Mouse (Mus musculus): ENCODE results near the gene Plod2.

The Plod2 gene

GRCm38 (mm10) chr9:92601551-92601950, 59.5 kb downstream of the Plod2 start:
- DNase-seq (ENCODE audit: low spot score) = no peak

DNA sequence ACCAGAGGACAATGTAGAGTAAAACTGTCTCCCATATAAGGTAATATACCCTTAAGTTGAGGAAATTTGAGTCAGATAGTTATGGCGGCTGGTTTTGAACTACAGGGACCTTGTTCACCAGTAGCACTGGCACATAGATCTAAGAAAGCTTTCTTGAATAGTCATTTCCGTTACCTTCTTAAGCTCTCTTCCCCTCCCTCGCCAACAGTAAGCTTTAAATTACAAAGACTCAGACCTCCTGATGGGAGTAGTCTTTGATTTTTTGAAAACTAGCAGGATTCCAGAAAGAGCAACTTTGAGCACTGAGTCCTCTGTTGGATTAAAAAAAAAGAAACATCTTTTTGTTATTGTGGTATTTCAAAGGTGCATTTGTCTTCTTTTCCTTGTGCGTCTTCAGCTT, 61.5 kb downstream of the Plod2 start:
- DNase-seq (ENCODE audit: low spot score) = no peak

DNA sequence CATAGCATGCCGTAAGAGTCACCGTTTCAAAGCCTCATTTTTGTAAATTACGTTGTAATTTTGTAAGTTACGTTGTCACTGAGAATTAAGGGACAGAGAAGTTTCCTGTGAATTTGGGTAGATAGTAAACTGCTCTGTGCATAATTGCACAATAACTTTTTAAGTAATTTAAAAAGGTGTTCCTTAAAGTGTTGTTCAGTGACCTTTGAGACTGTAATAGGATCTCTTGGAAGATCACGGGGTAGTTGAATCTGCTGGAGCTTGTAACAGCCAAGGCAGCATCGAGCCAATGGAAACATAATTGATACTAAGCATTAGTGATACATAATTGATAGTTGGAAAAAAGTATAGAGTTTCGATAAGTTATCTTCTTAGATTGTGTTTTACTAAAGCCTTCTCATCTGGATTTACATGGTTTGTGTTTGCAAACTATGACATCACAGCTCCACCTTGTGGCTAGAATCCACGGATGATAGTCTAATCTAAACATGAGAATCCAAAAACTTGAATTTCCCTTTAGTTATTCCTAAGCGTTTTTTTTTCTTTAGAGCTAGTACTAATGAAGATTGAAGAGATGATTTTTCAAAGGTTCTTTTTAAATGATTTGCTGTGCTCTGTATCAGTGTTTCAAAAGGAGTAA, 68.7 kb downstream of the Plod2 start:
- DNase-seq (ENCODE audit: low spot score) = peak; percentile 53

GRCm38 (mm10) chr9:92612641-92613040, 70.6 kb downstream of the Plod2 start:
- DNase-seq (ENCODE audit: low spot score) = no peak

DNA sequence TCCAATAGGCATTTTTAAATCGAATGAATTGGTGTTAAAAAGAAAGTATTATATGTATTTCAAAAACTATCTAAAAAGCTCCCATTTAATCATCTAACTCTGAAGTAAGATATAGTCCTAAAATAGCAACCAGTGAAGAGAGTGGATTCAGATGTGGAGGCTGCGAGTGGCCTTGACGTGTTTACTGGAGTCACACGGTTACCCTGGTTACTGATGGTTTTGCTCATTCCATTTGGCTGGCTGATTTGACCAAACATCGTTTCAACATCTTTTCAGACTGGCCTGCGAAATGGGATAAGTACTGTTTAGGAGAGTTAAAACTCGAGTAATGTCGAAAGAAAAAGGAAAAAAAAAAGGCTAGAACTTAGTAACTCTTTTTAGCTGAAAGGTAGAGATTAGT, 71.2 kb downstream of the Plod2 start:
- DNase-seq (ENCODE audit: low spot score) = no peak

GRCm38 (mm10) chr9:92616418-92616817, 74.4 kb downstream of the Plod2 start:
- no peak for DNase-seq (ENCODE audit: low spot score)

- DNase-seq (ENCODE audit: low spot score) = no peak
These were observed 75.4 kb downstream of the Plod2 start for GRCm38 (mm10) chr9:92617376-92617775.

GRCm38 (mm10) chr9:92620088-92620487, 78.1 kb downstream of the Plod2 start:
- no peak for DNase-seq (ENCODE audit: low spot score)

DNA sequence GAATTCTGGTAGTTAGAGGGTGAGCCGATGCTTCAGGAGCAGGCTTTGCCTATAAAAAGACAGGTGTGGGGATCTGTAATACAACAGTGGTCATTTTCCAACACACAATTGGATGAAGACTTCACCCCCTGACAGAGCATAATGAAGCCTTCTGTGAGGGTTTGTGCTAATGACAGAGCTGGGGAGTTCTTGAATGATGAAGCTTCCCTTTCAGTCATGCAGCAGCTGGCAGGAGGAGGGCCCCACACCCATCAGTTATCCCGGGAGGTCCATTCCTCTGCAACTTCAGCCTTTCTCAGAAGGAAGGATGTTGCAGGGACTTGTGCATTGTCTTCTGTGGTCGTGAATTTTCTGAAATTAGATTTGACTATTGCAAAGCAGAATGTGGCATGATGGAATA, 79.2 kb downstream of the Plod2 start:
- no peak for DNase-seq (ENCODE audit: low spot score)

DNA sequence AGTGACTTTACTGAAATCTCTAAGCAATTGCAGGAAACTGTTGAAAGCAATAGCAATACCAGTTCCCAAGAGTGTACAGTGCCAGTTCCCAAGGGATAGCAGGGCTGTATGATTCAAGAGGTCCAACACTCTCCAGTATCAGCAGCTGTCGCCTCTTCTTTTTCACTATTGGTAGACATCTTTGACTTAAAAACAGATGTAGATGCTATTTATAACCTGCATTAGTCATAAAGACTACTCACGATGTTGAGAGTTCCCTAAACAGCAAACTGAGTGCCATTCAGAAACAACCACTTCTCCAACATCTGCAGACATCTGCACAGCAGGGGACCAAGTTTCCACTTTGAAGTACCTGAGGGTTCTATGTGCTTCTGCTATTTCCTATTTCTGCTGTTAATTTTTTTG, 79.9 kb downstream of the Plod2 start:
- DNase-seq (ENCODE audit: low spot score) = no peak

GRCm38 (mm10) chr9:92634792-92635191, 92.8 kb downstream of the Plod2 start:
- no peak for DNase-seq (ENCODE audit: low spot score)

DNA sequence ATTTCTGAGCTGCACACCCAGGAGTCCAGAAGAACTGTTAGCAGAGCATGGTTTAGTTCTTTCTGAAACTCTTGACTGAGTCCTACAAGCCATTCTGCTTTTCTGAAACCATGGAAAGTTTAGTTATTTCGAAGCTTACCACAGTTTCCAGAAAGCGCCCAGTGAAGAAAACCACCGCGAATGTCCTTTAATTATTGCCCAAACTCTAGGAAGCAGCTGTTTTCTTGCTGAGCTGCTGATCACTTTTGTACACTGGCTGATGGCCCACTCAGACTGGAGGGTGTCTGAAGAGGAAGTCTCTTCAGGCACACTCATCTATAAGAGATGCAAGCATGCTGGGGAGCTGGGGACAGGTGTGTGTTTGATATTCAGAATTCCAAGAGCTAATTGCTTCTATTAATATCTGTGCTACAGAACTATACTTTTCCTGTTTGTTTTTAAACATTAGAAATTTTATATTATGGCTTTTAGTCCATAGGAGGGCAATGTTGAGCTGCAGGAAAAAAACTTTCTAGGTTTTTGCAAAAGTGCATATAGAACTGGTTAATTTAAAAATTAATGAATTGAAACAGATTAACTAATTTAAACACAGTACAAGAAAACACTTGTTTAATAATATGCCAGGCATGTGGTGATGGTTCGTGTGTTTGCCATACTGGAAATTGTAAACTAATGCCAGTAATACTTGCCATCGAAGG, 97.3 kb downstream of the Plod2 start:
- no peak for DNase-seq (ENCODE audit: low spot score)

- DNase-seq (ENCODE audit: low spot score) = no peak
These were observed 99.7 kb downstream of the Plod2 start for GRCm38 (mm10) chr9:92641717-92642116.

Data from urinary bladder, postnatal 25 days (tissue).